Mouse (Mus musculus) bone marrow, adult 2 months (tissue): ENCODE results near the gene Ahsg.

Source experiments
- CTCF ChIP-seq: fragments of 200-500 bp; IDR thresholded peaks from 2 replicates; pipeline ENCODE4 v1.5.1; 2011; ENCODE audit warnings: low read length, control low read depth; ENCODE audit not compliant: control insufficient read depth, insufficient read depth
- POLR2A ChIP-seq: fragments of 200-500 bp; IDR thresholded peaks from 2 replicates; pipeline ENCODE4 v1.6.1; 2011; ENCODE audit warnings: low read depth, mild to moderate bottlenecking, control low read depth, low read length, borderline replicate concordance; ENCODE audit not compliant: control insufficient read depth

DNA sequence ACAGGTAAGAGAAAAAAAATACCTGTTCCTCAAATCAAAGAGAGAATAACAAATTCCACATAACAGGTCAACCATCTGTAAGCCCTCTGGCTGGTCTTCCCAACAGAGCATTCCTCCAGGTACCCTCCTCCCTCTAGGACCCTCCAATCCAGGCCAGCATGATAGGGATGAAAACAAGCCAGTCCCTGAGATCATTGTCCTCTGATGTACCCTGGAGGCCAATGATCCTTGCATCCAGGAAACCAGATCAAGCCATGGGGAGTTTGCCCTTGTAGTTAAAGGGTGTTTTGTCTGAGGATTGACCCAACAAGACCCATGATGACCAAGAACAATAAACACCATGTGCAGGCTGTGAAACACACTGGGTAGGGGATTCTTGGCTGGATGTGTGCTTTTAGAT lies 23.2 kb downstream of the Ahsg start:
- TF ChIP-seq POLR2A: no peak
- no peak for TF ChIP-seq CTCF
